Mouse (Mus musculus) inflammation-experienced regulatory T-cells (primary cell): ENCODE measurements around the gene CK137956. TPM values are rescaled to one million over a fixed set of nuclear protein-coding genes. Genes with fewer than 3 reads are reported as not detected.

Source experiments
- polyA plus RNA-seq, 2 experiments: library from polyadenylated mRNA; unstranded; fragments of 100-300 nt; shearing (Covaris generic); gene quantifications; one replicate each; pipeline ENCODE4 v1.2.1; 2017

Gene CK137956
- polyA plus RNA-seq = not detected

DNA sequence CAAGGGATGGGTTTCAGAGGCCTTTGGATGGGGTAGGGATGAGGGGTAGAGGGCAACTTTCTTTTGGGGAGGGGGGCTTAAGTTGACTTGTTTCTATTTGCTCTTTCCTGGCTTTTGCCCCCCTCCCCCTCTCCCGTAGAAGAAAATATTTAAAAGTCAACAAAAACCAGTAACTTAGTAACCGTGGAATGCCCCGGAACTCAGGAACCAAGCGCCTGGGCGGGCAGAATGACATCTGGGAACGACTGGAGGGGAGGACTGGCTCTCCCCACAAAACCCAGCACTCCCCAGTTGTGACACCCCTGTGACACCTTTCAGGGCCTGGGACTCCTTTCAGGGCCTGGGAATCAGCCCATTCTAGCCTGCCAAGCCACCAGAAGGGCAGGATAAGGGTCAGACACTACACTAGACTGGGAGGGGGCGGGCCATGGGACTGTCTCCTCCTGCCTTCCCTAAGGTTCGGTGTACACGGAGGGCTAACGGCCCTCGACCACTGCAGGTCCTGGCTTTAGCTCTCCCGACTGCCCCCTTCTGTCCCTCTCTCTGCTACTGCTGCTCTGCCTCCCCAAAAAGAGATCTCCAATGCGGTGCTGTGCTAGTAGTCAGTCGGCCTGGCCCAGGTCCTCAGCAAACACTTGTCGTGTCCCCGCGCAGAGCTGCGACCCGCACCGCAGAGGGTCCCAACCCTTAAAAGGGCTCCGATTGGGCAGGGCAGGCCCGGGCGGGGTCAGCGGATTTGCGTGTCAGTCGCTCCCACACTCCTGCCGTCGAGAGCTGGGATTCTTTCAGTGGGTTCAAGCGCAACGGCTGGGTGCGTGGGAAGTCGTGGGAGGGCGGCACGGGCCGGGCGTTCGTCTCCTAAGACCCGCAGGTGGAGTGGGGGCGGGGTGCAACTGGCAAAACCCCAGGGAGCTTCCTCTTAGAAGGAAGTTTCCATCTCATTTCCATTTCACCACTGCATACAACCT is at the start of gene CK137956:
Gene CK137956 (minus strand): TSS at position 51 of the 968 bp plus-strand sequence.

DNA sequence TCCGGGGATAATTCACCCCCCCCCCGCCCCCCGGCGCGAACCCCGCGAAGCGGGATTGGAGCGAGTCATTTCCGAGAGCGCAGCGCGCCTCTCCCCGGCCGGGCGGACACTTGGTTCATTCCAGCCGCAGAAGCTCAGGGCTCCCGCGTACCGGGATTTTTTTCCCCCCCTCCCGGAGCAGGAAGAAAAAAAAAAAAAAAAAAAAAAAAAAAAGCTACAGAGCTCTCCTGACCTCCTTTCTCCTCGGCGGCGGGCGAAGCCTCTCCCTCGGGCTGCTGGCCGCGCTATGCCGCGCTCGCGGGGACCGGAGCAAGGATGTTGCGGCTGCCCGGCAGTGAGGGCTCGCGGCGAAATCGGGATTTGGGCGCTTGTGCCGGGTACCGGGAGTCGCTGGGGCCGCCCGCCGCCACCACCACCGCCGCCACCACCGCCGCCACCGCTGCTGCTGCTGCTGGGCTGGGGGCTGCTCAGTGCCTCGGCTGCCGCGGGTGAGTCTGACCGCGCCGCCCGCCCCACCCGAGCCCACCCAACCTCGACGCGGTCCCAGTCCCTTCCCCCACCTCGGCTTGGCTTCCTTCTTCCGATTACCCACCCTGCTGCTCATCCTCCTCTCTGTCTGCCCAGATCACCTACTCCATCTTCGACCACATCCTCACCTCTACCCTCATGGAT is 17.2 kb upstream of the CK137956 start, which contains the start of gene Csmd2:
Gene Csmd2 (plus strand): TSS at position 74 of the 672 bp plus-strand sequence.

Other genes starting within 250 kb of the CK137956 start
- under 1 TPM; 0.25 to 0.49 TPM for gene Csmd2, start 16.9 kb upstream of the CK137956 start, polyA plus RNA-seq